8 mouse cellular contexts compared by ENCODE assay signal in genomic region chr16:30187400-30187799, GRCm38 (mm10).
DNase-seq lines count a peak whose midpoint lies in the region; ATAC-seq and TF ChIP-seq lines count a peak whose summit lies in the region.

No protein-coding gene starts in this region.

- 15% methylated on average over 9 of the region's 9 CpGs for WGBS in kidney, adult 2 months
- 17% methylated on average over 9 of the region's 9 CpGs for WGBS in bone marrow, adult 2 months
- 36% methylated on average over 9 of the region's 9 CpGs for WGBS in intestine, postnatal 0 days
- whole genome bisulfite sequencing in midbrain, embryonic 16.5 days: 48% methylated on average over 9 of the region's 9 CpGs

- H3K27me3 ChIP-seq in kidney, adult 2 months (replicated peaks; ENCODE audit: control insufficient read depth, insufficient read depth, low read length): no peaks in the 10 kb centered on the region
- no peaks in the 10 kb centered on the region for H3K27me3 ChIP-seq in intestine, postnatal 0 days (replicated peaks; ENCODE audit: control insufficient read depth, insufficient read depth, low read length)
- H3K27me3 ChIP-seq in midbrain, embryonic 16.5 days (ENCODE audit: control insufficient read depth, insufficient read depth, low read depth, low read length): peaks cover 12% of the 10 kb centered on the region

- H3K9me3 ChIP-seq in intestine, postnatal 0 days (ENCODE audit: control insufficient read depth): no peaks in the 10 kb centered on the region
- no peaks in the 10 kb centered on the region for H3K9me3 ChIP-seq in midbrain, embryonic 16.5 days (replicated peaks; ENCODE audit: control insufficient read depth, low read length, poor library complexity, severe bottlenecking)

- no peak for TF ChIP-seq POLR2A in kidney, adult 2 months (IDR thresholded peaks at IDR 0.05; ENCODE audit: low read depth, low read length)
- TF ChIP-seq POLR2A in bone marrow, adult 2 months (IDR thresholded peaks at IDR 0.05; ENCODE audit: borderline replicate concordance, control insufficient read depth, low read depth, low read length): no peak

- H3K4me1 ChIP-seq in kidney, adult 2 months (ENCODE audit: control insufficient read depth, insufficient read depth, low read length): peaks cover 22% of the 10 kb centered on the region
- H3K4me1 ChIP-seq in bone marrow, adult 2 months (ENCODE audit: control insufficient read depth, insufficient read depth, low read length): peaks cover 22% of the 10 kb centered on the region
- no peaks in the 10 kb centered on the region; the same call in 1 of the 2 replicates for H3K4me1 ChIP-seq in intestine, postnatal 0 days (replicated peaks; ENCODE audit: control insufficient read depth, insufficient read depth, low read length)
- H3K4me1 ChIP-seq in midbrain, embryonic 16.5 days (ENCODE audit: control insufficient read depth, insufficient read depth, low read length): no peaks in the 10 kb centered on the region

- DNase-seq in kidney, adult 2 months: peak; percentile 65
- no peak for DNase-seq in kidney, adult 9 months
- no peak for DNase-seq in cerebellum, adult 11 months
- DNase-seq in gastrocnemius, adult 18-20 months (ENCODE audit: low spot score): no peak
- DNase-seq in adrenal gland, adult 2 months: no peak

- no peak for ATAC-seq in intestine, postnatal 0 days
- no peak for ATAC-seq in midbrain, embryonic 16.5 days

- H3K4me2 ChIP-seq in intestine, postnatal 0 days (replicated peaks; ENCODE audit: low read depth): peak overlapping the region; percentile 75
- peak overlapping the region; percentile 83 for H3K4me2 ChIP-seq in midbrain, embryonic 16.5 days (ENCODE audit: low read length)

- TF ChIP-seq CTCF in kidney, adult 2 months (conservative IDR thresholded peaks at IDR 0.05; ENCODE audit: insufficient read depth, insufficient read length, low read depth, low read length): no peak
- no peak for TF ChIP-seq CTCF in bone marrow, adult 2 months (IDR thresholded peaks at IDR 0.05; ENCODE audit: control insufficient read depth, insufficient read depth, low read length)
- TF ChIP-seq CTCF in intestine, postnatal 0 days (IDR thresholded peaks at IDR 0.05; ENCODE audit: low read depth): no peak

- H3K9ac ChIP-seq in intestine, postnatal 0 days (ENCODE audit: low read depth, low read length): peak overlapping the region; percentile 37; the same call in 1 of the 2 replicates
- H3K9ac ChIP-seq in midbrain, embryonic 16.5 days (ENCODE audit: low read depth, low read length): peak overlapping the region; percentile 71

- no peaks in the 10 kb centered on the region for H3K36me3 ChIP-seq in kidney, adult 2 months (ENCODE audit: control insufficient read depth, insufficient read depth, low read length)
- no peaks in the 10 kb centered on the region for H3K36me3 ChIP-seq in intestine, postnatal 0 days (ENCODE audit: control insufficient read depth, insufficient read depth)
- H3K36me3 ChIP-seq in midbrain, embryonic 16.5 days (ENCODE audit: control insufficient read depth, insufficient read depth, low read length): no peaks in the 10 kb centered on the region

- peak overlapping the region; percentile 85 for H3K27ac ChIP-seq in kidney, adult 2 months (ENCODE audit: insufficient read depth, low read depth, low read length)
- H3K27ac ChIP-seq in bone marrow, adult 2 months (ENCODE audit: control insufficient read depth, insufficient read depth, low read depth, low read length, poor library complexity): peak overlapping the region; percentile 77; the same call in 1 of the 2 replicates
- peak overlapping the region; percentile 68 for H3K27ac ChIP-seq in intestine, postnatal 0 days (ENCODE audit: low read depth, low read length)
- H3K27ac ChIP-seq in midbrain, embryonic 16.5 days (ENCODE audit: low read length): no peak overlapping the region

- peak overlapping the region; percentile 5 for H3K4me3 ChIP-seq in kidney, adult 2 months (ENCODE audit: insufficient read depth, low read depth, low read length)
- peak overlapping the region; percentile 59 for H3K4me3 ChIP-seq in bone marrow, adult 2 months (replicated peaks; ENCODE audit: control insufficient read depth, low read depth, low read length)
- H3K4me3 ChIP-seq in intestine, postnatal 0 days (ENCODE audit: low read depth, low read length): peak overlapping the region; percentile 28; the same call in 1 of the 2 replicates
- H3K4me3 ChIP-seq in midbrain, embryonic 16.5 days (ENCODE audit: low read depth, low read length): peak overlapping the region; percentile 44

Comparison
In these comparisons a context has a peak if more than half of its experiments do, and no peak if none do; other contexts are left out.
1. H3K4me3 ChIP-seq: peak in every context shown above with its lines; median percentile 59 in bone marrow, adult 2 months; 44 in midbrain, embryonic 16.5 days; 28 in intestine, postnatal 0 days; 5 in kidney, adult 2 months.